ENCODE assay signal across 8 mouse cellular contexts in genomic region chr7:45865925-45866910, GRCm38 (mm10). TPM values are rescaled to one million over a fixed set of nuclear protein-coding genes. Genes with fewer than 3 reads are reported as not detected.
DNase-seq lines count a peak whose midpoint lies in the region; ATAC-seq lines count a peak whose summit lies in the region.

No protein-coding gene starts in this region.

- H3K4me1 ChIP-seq in limb, embryonic 10.5 days, result peaks cover 51% of the 10 kb centered on the region
- H3K4me1 ChIP-seq in midbrain, embryonic 12.5 days, result peaks cover 46% of the 10 kb centered on the region

- H3K9ac ChIP-seq in midbrain, embryonic 12.5 days (replicated peaks), result peak overlapping the region; percentile 79

- DNase-seq in adrenal gland, postnatal 10 days, result peak; percentile 96
- peak; percentile 93 for DNase-seq in embryo, embryonic 9.5 days (ENCODE audit: extremely low spot score)
- DNase-seq in heart, adult 18-20 months, result peak; percentile 92 to 95
- DNase-seq in kidney, adult 18-20 months, result peak; percentile 90
- peak; percentile 96 for DNase-seq in limb, embryonic 10.5 days (ENCODE audit: low spot score)
- DNase-seq in skeletal muscle tissue, adult 2 months (ENCODE audit: low read depth, low spot score), result peak; percentile 75

- H3K27ac ChIP-seq in limb, embryonic 10.5 days, result peak overlapping the region; percentile 92
- H3K27ac ChIP-seq in midbrain, embryonic 12.5 days (replicated peaks), result peak overlapping the region; percentile 55

- H3K9me3 ChIP-seq in limb, embryonic 10.5 days (replicated peaks), result no peaks in the 10 kb centered on the region
- no peaks in the 10 kb centered on the region for H3K9me3 ChIP-seq in midbrain, embryonic 12.5 days

- ATAC-seq in midbrain, embryonic 12.5 days (ENCODE audit: low FRiP score, low read depth), result peak; percentile 72
- ATAC-seq in erythroid progenitor cell, adult 5-6 weeks (replicated peaks; ENCODE audit: low FRiP score, poor library complexity, severe bottlenecking), result no peak

- peak overlapping the region; percentile 77 for H3K4me2 ChIP-seq in midbrain, embryonic 12.5 days (replicated peaks)

- peaks cover 72% of the 10 kb centered on the region for H3K27me3 ChIP-seq in limb, embryonic 10.5 days (ENCODE audit: low read depth, poor library complexity, severe bottlenecking)
- H3K27me3 ChIP-seq in midbrain, embryonic 12.5 days, result peaks cover 66% of the 10 kb centered on the region

- no peaks in the 10 kb centered on the region for H3K36me3 ChIP-seq in limb, embryonic 10.5 days
- H3K36me3 ChIP-seq in midbrain, embryonic 12.5 days, result no peaks in the 10 kb centered on the region

- WGBS in limb, embryonic 10.5 days, result under 1% methylated on average over 109 of the region's 117 CpGs
- WGBS in midbrain, embryonic 12.5 days, result under 1% methylated on average over 91 of the region's 117 CpGs

- H3K4me3 ChIP-seq in limb, embryonic 10.5 days, result peak overlapping the region; percentile 71
- peak overlapping the region; percentile 66 for H3K4me3 ChIP-seq in midbrain, embryonic 12.5 days

RNA-seq across cellular contexts. Expression of gene Kdelr1, which starts 6.4 kb away (rescaled TPM):
- total RNA-seq in adrenal gland, postnatal 10 days (2021), result 100 to 1,000 TPM; 126 to 132 TPM
- total RNA-seq in heart, adult 18-20 months (2021), result 100 to 1,000 TPM; 105 to 125 TPM
- 36.8 and 41.2 TPM in 2 replicates for polyA plus RNA-seq in limb, embryonic 10.5 days (2016; fragmentation: Nextera tagmentation; extraction: Ambion mirVana)
- 40.6 and 54.6 TPM in 2 replicates for polyA plus RNA-seq in midbrain, embryonic 12.5 days (2016; fragmentation: Nextera tagmentation; extraction: Ambion mirVana)
- total RNA-seq in erythroid progenitor cell, adult 5-6 weeks (2015; ENCODE audit: low replicate concordance), result 55.9 and 91.4 TPM in 2 replicates
- total RNA-seq in erythroid progenitor cell, adult 5-6 weeks (2017; ENCODE audit: low replicate concordance), result 31.2 and 39.1 TPM in 2 replicates

RNA-seq across cellular contexts. Expression of gene Grin2d, which starts 12.0 kb away (rescaled TPM):
- 1 to 10 TPM in 1 of 2 experiments, under 1 TPM in 1; 0.72 to 1.2 TPM for total RNA-seq in adrenal gland, postnatal 10 days (2021)
- total RNA-seq in heart, adult 18-20 months (2021), result 1 to 10 TPM; 1.4 to 1.5 TPM
- 0.09 and 0.10 TPM in 2 replicates for polyA plus RNA-seq in limb, embryonic 10.5 days (2016; fragmentation: Nextera tagmentation; extraction: Ambion mirVana)
- 0.60 and 1.0 TPM in 2 replicates for polyA plus RNA-seq in midbrain, embryonic 12.5 days (2016; fragmentation: Nextera tagmentation; extraction: Ambion mirVana)
- not detected in 2 replicates for total RNA-seq in erythroid progenitor cell, adult 5-6 weeks (2015; ENCODE audit: low replicate concordance)
- not detected in 2 replicates for total RNA-seq in erythroid progenitor cell, adult 5-6 weeks (2017; ENCODE audit: low replicate concordance)

RNA-seq across cellular contexts. Expression of gene Syngr4, which starts 30.3 kb away (rescaled TPM):
- under 1 TPM in 1 of 2 experiments, not detected in 1; 0.30 TPM for total RNA-seq in adrenal gland, postnatal 10 days (2021)
- not detected for total RNA-seq in heart, adult 18-20 months (2021)
- polyA plus RNA-seq in limb, embryonic 10.5 days (2016; fragmentation: Nextera tagmentation; extraction: Ambion mirVana), result 1.4 and 1.5 TPM in 2 replicates
- polyA plus RNA-seq in midbrain, embryonic 12.5 days (2016; fragmentation: Nextera tagmentation; extraction: Ambion mirVana), result 0.34 and 0.42 TPM in 2 replicates
- not detected in 2 replicates for total RNA-seq in erythroid progenitor cell, adult 5-6 weeks (2015; ENCODE audit: low replicate concordance)
- total RNA-seq in erythroid progenitor cell, adult 5-6 weeks (2017; ENCODE audit: low replicate concordance), result 1.3 TPM in 1 of 2 replicates, not detected in the other

RNA-seq across cellular contexts. Expression of gene Tmem143, which starts 30.5 kb away (rescaled TPM):
- 10 to 100 TPM; 85.8 to 88.1 TPM for total RNA-seq in adrenal gland, postnatal 10 days (2021)
- 100 to 1,000 TPM; 124 to 125 TPM for total RNA-seq in heart, adult 18-20 months (2021)
- 4.8 and 5.7 TPM in 2 replicates for polyA plus RNA-seq in limb, embryonic 10.5 days (2016; fragmentation: Nextera tagmentation; extraction: Ambion mirVana)
- 4.4 and 4.9 TPM in 2 replicates for polyA plus RNA-seq in midbrain, embryonic 12.5 days (2016; fragmentation: Nextera tagmentation; extraction: Ambion mirVana)
- total RNA-seq in erythroid progenitor cell, adult 5-6 weeks (2015; ENCODE audit: low replicate concordance), result 0.84 and 1.1 TPM in 2 replicates
- total RNA-seq in erythroid progenitor cell, adult 5-6 weeks (2017; ENCODE audit: low replicate concordance), result 4.0 and 4.6 TPM in 2 replicates

RNA-seq across cellular contexts. Expression of gene Grwd1, which starts 35.5 kb away (rescaled TPM):
- 10 to 100 TPM; 23.7 to 27.5 TPM for total RNA-seq in adrenal gland, postnatal 10 days (2021)
- 10 to 100 TPM; 15.0 to 15.2 TPM for total RNA-seq in heart, adult 18-20 months (2021)
- 116 and 156 TPM in 2 replicates for polyA plus RNA-seq in limb, embryonic 10.5 days (2016; fragmentation: Nextera tagmentation; extraction: Ambion mirVana)
- polyA plus RNA-seq in midbrain, embryonic 12.5 days (2016; fragmentation: Nextera tagmentation; extraction: Ambion mirVana), result 50.1 and 50.2 TPM in 2 replicates
- 2.5 and 2.9 TPM in 2 replicates for total RNA-seq in erythroid progenitor cell, adult 5-6 weeks (2015; ENCODE audit: low replicate concordance)
- total RNA-seq in erythroid progenitor cell, adult 5-6 weeks (2017; ENCODE audit: low replicate concordance), result 0.23 and 4.0 TPM in 2 replicates
